Mouse (Mus musculus): ENCODE measurements around the gene Map2. TPM values are rescaled to one million over a fixed set of nuclear protein-coding genes. Genes with fewer than 3 reads are reported as not detected.

Gene Map2
- total RNA-seq, 1 experiment: 1.8 TPM

DNA sequence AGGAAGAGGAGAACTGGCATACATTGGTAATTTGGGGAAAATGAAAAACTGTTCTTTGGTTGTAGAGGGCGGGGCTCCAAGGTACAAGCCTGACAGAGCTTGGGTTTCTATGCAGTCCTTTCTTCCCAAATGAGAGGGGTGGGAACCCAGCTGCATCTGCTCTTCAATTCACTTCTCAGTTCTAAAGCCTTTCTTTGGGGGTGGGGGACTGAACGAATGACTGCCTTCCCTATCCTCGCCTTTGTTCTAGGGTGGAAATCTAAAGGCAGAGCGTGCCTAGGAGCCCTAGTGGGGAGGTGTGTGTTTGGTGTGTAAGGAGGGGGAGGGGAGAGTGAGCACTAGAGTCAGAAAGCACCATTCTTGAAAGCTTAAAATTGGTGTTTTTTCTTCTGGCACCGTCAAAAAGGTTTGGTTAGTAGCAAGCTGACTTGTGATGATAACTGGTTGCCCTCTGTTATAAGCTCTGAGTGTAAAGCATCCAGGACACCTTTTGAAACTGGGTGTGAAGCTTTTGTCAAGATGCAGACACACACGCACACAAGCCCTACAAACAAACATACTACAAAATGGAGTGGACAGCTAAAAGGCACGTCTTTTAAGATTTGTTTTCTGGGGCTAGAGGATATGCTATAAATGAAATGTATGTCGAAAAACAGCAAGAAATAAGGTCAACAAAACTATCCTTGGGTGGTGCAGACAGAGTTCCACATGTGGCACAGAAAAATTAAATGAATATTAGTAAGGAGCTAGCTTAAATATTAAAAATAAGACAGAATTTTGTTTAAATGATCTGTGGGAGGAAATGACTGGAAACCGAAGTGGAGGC is 1.2 kb downstream of the Map2 start:
- Histone ChIP-seq H3K4me1 (ENCODE audit: control insufficient read depth in 2 of 2, insufficient read depth in 2 of 2, low read length in 2 of 2, poor library complexity in 1 of 2) (peaks cover 0 to 7% of the 10 kb centered on the region in 2 experiments; a peak in 2 of 4 replicates), H3K9ac (ENCODE audit: insufficient read depth, low read depth, low read length, poor library complexity, severe bottlenecking) (no peak overlapping the region), H3K36me3 (ENCODE audit: control insufficient read depth, insufficient read depth, low read length, poor library complexity, severe bottlenecking) (no peaks in the 10 kb centered on the region), H3K9me3 (ENCODE audit: control insufficient read depth, insufficient read depth, low read depth, low read length) (no peaks in the 10 kb centered on the region), H3K4me3 (ENCODE audit: insufficient read depth in 1 of 2, low read depth in 1 of 2, low read length in 2 of 2, poor library complexity in 1 of 2, severe bottlenecking in 1 of 2) (peak overlapping the region in 1 of 2 experiments; percentile 96; a peak in 2 of 4 replicates), H3K27ac (ENCODE audit: insufficient read depth, low read depth, low read length, poor library complexity, severe bottlenecking) (no peak overlapping the region)
- DNase-seq (ENCODE audit: low read depth, low spot score): no peak
- in situ Hi-C loops (cut with MboI; ENCODE audit: low sequenced_read_pairs in 2 of 2, unreplicated experiment in 2 of 2): no loop called here
- TF ChIP-seq ZNF384 (IDR thresholded peaks at IDR 0.05; ENCODE audit: low read depth, low read length) (no peak), MAFK (IDR thresholded peaks at IDR 0.05; ENCODE audit: insufficient read depth, low read depth, low read length) (no peak), ZC3H11A (IDR thresholded peaks at IDR 0.05; ENCODE audit: borderline replicate concordance, low read depth, low read length) (no peak), HCFC1 (IDR thresholded peaks at IDR 0.05; ENCODE audit: borderline replicate concordance, insufficient read depth, low read length) (no peak), CHD2 (IDR thresholded peaks at IDR 0.05; ENCODE audit: low read depth, low read length) (no peak)

DNA sequence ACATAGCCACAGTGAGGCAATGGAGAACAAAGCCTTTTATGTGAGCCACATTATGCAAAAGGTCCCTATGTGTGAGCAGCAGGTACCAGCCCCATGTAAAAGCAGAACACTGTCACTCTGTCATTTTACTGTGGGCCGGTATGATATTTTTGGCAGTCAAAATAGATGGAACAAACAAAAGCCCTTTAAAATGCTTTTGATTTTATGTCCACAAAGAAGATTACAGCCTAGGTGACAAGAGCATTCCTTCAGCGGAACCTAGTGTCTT is 1.7 kb downstream of the Map2 start:
- Histone ChIP-seq H3K4me3 (ENCODE audit: insufficient read depth in 1 of 2, low read depth in 1 of 2, low read length in 2 of 2, poor library complexity in 1 of 2, severe bottlenecking in 1 of 2) (no peak overlapping the region), H3K4me1 (ENCODE audit: control insufficient read depth in 2 of 2, insufficient read depth in 2 of 2, low read length in 2 of 2, poor library complexity in 1 of 2) (peaks cover 0 to 7% of the 10 kb centered on the region in 2 experiments; a peak in 2 of 4 replicates), H3K36me3 (ENCODE audit: control insufficient read depth, insufficient read depth, low read length, poor library complexity, severe bottlenecking) (no peaks in the 10 kb centered on the region), H3K9me3 (ENCODE audit: control insufficient read depth, insufficient read depth, low read depth, low read length) (no peaks in the 10 kb centered on the region), H3K27ac (ENCODE audit: insufficient read depth, low read depth, low read length, poor library complexity, severe bottlenecking) (no peak overlapping the region), H3K9ac (ENCODE audit: insufficient read depth, low read depth, low read length, poor library complexity, severe bottlenecking) (no peak overlapping the region)
- in situ Hi-C loops (cut with MboI; ENCODE audit: low sequenced_read_pairs in 2 of 2, unreplicated experiment in 2 of 2): no loop called here
- DNase-seq (ENCODE audit: low read depth, low spot score): no peak
- no peak for TF ChIP-seq MAFK (IDR thresholded peaks at IDR 0.05; ENCODE audit: insufficient read depth, low read depth, low read length)

DNA sequence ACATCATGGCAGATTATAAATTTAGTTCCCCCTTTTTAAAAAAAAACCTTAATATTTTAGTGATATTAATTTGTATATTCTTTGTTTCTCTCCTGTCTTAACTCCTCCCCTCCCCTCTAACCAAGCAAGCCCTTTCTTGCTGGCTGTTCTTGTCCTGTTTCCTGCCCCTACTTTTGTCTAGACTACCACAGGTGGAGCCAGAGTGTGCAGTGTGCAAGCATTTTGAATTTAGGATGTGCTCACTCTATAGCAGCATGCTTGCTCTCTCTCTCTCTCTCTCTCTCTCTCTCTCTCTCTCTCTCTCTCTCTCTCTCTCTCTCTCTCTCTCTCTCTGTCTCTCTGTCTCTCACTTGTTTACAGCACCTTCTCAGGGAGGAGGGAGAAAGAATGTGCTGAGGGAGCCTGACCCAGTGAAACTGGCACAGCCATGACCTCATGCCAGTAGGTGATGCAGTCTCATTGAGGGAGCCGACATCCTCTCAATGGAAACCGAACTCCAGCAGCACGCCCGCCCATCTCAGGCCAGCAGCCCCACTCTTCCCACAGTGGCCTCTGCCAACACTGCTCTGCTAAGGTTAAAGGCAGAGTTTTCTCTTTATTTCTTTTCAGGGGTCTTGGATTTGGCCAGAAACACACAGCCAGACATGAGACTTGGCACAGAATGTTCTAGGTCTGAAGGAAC is 2.6 kb downstream of the Map2 start:
- Histone ChIP-seq H3K9ac (ENCODE audit: insufficient read depth, low read depth, low read length, poor library complexity, severe bottlenecking) (no peak overlapping the region), H3K4me3 (ENCODE audit: insufficient read depth in 1 of 2, low read depth in 1 of 2, low read length in 2 of 2, poor library complexity in 1 of 2, severe bottlenecking in 1 of 2) (no peak overlapping the region), H3K9me3 (ENCODE audit: control insufficient read depth, insufficient read depth, low read depth, low read length) (no peaks in the 10 kb centered on the region), H3K4me1 (ENCODE audit: control insufficient read depth in 2 of 2, insufficient read depth in 2 of 2, low read length in 2 of 2, poor library complexity in 1 of 2) (peaks cover 0 to 7% of the 10 kb centered on the region in 2 experiments; a peak in 2 of 4 replicates), H3K36me3 (ENCODE audit: control insufficient read depth, insufficient read depth, low read length, poor library complexity, severe bottlenecking) (no peaks in the 10 kb centered on the region), H3K27ac (ENCODE audit: insufficient read depth, low read depth, low read length, poor library complexity, severe bottlenecking) (no peak overlapping the region)
- TF ChIP-seq ZNF384 (IDR thresholded peaks at IDR 0.05; ENCODE audit: low read depth, low read length) (no peak), MAFK (IDR thresholded peaks at IDR 0.05; ENCODE audit: insufficient read depth, low read depth, low read length) (no peak), ZC3H11A (IDR thresholded peaks at IDR 0.05; ENCODE audit: borderline replicate concordance, low read depth, low read length) (no peak), CHD2 (IDR thresholded peaks at IDR 0.05; ENCODE audit: low read depth, low read length) (no peak), HCFC1 (IDR thresholded peaks at IDR 0.05; ENCODE audit: borderline replicate concordance, insufficient read depth, low read length) (no peak)
- in situ Hi-C loops (cut with MboI; ENCODE audit: low sequenced_read_pairs in 2 of 2, unreplicated experiment in 2 of 2): no loop called here
- DNase-seq (ENCODE audit: low read depth, low spot score): no peak

DNA sequence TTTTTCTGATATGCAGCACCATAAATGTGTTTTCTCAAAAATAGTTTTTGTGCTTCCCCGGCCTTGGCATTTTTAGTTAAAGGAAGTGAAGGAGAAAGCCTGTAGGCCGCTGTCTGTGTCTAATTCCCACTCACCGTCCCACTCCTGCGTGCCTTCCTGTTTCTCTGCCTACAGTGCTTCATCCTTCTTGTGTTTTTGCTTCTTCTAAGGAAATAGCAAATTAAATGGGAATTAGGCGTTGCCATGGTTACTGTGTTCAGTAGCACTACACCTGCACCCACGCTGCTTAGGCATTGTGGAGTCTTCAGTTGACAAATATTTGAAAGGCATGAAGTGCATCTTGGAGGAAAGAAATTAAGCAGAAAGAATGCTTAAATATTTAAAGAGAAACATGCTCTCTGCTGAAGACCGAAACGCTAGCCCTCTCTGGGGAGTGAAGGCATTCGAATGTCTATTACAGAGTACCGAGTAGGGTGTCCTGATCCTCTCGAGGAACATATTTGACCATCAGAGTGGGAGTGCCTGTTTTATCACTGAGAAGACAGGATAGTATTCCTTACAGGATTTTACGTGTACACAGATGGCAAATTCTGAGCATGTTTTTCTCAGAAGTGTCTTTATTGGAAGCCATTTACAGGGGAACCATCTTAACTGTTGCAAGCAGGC is 12.1 kb downstream of the Map2 start:
- in situ Hi-C loops (cut with MboI; ENCODE audit: low sequenced_read_pairs in 2 of 2, unreplicated experiment in 2 of 2): no loop called here
- Histone ChIP-seq H3K9me3 (ENCODE audit: control insufficient read depth, insufficient read depth, low read depth, low read length) (no peaks in the 10 kb centered on the region), H3K9ac (ENCODE audit: insufficient read depth, low read depth, low read length, poor library complexity, severe bottlenecking) (no peak overlapping the region), H3K27ac (ENCODE audit: insufficient read depth, low read depth, low read length, poor library complexity, severe bottlenecking) (no peak overlapping the region), H3K4me1 (ENCODE audit: control insufficient read depth in 2 of 2, insufficient read depth in 2 of 2, low read length in 2 of 2, poor library complexity in 1 of 2) (no peaks in the 10 kb centered on the region), H3K4me3 (ENCODE audit: insufficient read depth in 1 of 2, low read depth in 1 of 2, low read length in 2 of 2, poor library complexity in 1 of 2, severe bottlenecking in 1 of 2) (no peak overlapping the region), H3K36me3 (ENCODE audit: control insufficient read depth, insufficient read depth, low read length, poor library complexity, severe bottlenecking) (no peaks in the 10 kb centered on the region)
- TF ChIP-seq HCFC1 (IDR thresholded peaks at IDR 0.05; ENCODE audit: borderline replicate concordance, insufficient read depth, low read length) (no peak), ZNF384 (IDR thresholded peaks at IDR 0.05; ENCODE audit: low read depth, low read length) (no peak), ZC3H11A (IDR thresholded peaks at IDR 0.05; ENCODE audit: borderline replicate concordance, low read depth, low read length) (no peak)
- DNase-seq (ENCODE audit: low read depth, low spot score): no peak

Measured in ES-E14 (cell line).